Mouse (Mus musculus) ZHBTc4 (cell line): ENCODE measurements around the gene Rdh7.
"Not testable (repeated sequence)": the region's sequence is repeated elsewhere in the genome, so short reads cannot be mapped to it uniquely, and the experiment has no call there.

Source experiments
- DNase-seq: peaks from one replicate; pipeline ENCODE4 v3.0.0-alpha.2; 2011; ENCODE audit warnings: low read depth, low spot score

Rdh7 gene

GRCm38 (mm10) chr10:127893163-127894022, 4.8 kb upstream of the Rdh7 start:
- DNase-seq: peak; percentile 96

DNA sequence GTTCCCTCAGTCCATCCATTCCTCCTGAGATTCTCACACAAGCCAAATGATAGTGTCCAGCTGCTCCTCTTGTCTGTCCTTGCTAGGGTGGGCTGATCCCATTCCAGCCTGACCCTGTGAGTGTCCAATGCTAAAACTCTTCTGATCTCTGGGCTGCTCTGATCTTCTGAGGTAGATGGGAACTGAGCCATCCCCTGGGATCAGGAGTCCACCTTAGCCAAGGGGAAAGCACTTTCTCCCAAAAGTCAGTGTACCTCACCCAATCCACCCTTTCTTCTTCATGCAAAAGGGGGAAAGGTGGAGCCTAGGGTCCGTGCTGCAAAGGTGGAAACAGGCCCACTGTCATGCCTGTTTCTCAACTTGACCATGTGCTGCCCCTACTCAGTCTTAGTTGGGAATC, 2.9 kb upstream of the Rdh7 start:
- DNase-seq: no peak

- DNase-seq: no peak
Observed at GRCm38 (mm10) chr10:127886971-127887370, 1.6 kb downstream of the Rdh7 start.

DNA sequence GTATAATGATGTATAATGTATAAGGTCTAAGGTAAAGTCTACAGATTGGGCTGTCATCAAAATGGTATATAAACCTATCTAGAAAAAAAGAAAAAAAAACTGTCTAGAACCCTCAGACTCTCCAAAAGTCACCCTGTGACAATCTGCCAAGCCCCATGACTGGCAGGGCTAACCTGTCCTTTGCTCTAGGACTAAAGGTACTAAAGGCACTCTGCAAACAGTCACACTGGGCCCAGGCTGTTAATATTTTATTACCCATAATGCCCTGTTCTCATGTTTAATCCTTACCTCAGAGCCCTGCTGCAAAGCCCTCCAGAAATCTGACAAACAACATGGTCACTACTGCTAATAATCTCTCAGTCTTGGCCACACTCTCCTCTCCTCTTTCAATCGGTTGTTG, 2.1 kb downstream of the Rdh7 start:
- no peak for DNase-seq

- peak; percentile 53 for DNase-seq
Observed at GRCm38 (mm10) chr10:127881041-127881440, 7.6 kb downstream of the Rdh7 start.

DNA sequence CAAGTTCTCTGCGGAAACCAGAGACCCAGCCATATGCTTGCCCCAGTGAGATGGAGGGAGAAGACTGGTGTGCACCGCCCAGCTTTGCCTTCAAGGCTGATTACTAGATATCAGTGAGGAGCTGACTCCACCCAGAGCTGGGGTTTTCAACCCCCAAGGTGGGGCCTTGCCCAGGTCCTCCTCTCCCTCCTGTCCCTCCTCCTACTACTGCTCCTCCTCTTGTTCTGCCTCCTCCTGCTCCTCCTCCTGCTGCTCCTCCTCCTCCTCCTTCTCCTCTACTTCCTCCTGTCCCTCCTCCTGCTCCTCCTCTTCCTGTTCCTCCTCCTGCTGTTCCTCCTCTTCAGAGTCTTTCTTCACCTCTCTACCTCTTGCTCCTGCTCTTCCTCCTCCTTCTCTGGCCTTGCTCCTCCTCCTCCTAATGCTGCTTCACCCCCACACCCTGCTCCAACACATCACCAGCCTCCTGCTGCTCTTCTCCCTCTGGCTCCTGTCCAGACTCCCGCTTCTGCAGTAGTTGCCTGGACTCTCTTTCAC, 9.4 kb downstream of the Rdh7 start:
- peak; percentile 87 for DNase-seq

DNA sequence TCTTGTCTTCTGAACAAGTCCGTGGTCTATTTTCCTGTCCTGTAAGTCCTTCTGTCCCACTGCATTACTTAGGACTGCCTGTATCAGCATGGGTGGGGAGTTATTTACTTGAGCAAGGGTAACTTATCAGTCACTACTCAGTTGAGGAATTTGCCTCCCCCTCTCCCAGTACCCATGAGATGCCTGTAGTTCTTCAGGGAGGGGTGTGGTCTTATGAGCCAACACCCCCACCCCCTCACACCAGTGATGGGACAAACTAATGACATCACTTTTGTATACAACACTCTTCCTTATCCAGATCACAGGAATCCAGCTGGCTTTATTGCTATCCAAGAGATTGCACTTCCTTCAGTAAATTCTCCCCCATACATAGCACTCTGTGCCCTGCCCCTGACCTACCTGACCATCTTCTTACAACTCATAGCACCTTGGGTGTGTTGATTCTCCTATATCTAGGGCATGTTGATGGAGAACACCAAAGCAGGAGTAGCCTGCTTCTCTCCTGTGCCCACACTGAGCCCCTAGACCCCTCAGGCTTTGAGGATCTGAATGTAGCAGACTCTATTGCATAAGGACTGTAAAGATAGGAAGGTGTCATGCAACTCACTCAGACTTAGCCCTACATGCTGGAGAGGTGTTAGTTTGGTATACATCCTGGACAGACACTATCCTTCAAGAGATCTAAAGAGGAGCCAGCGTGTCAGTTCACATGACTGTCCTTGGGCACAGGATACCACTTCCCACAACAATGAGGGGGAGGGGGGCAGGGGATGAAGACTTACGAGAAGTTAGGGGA, 10.2 kb downstream of the Rdh7 start:
- DNase-seq: peak; percentile 40

DNA sequence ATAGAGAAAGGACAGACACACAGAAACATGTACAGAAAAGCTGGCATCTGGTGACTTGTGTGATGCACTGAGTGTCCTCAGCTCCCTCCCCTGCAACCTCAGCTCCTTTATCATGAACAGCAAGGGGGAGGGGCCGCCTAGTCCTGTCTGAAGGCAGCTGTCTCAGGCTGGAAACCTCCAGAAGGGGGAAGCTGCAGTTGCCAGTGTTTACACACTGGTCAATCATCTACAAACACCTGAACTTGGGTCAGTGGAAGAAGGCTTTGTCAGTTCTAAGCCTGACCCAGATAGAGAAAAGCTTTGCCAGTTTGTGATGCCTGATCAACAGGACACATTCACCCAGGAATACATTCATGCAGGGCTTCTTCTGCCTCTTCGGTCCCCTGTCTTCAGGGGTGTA, 10.9 kb downstream of the Rdh7 start:
- DNase-seq: peak; percentile 65

- peak; percentile 85 for DNase-seq
Observed at GRCm38 (mm10) chr10:127872484-127872883, 16.1 kb downstream of the Rdh7 start.

DNA sequence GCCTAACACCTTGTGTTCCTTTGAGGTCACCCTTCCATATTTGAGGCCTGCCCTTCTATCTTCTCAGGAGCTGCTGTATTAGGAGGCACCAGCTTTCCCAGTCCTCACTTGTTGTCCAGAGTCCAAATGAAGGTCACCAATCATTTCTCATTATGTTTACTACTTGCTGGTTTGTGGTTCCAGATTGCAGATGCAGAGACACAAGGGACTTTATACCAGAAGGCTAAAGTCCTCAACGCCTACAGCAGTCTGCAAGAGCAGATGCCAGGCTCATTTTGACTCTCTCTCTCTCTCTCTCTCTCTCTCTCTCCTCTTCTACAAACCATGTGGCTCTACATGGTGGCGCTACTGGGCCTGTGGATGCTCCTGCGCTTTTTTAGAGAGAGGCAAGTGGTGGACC, 22.4 kb downstream of the Rdh7 start, which contains the start of gene Rdh16f2:
TSS of gene Rdh16f2 (plus strand) at position 243 of the 400 bp plus-strand sequence.
- no peak for DNase-seq

DNA sequence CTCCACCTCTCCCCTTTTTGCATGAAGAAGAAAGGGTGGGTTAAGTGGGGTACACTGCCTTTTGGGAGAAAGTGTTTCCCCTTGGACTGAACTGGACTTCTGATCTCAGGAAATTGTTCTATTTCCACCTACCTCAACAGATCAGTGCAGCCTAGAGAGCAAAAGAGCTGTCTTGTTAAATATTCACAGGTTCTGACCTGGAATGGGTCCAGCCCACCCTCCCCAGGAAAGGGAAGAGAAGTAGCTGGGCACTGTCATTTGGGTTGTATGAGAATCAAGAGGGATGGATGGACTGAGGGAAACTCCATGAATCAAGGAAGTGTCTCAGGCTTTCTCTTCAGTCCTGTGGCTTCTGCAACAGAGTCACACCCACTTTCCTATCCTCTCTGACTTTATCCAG, 23.7 kb downstream of the Rdh7 start:
- DNase-seq: no peak

GRCm38 (mm10) chr10:127856376-127856775, 32.2 kb downstream of the Rdh7 start:
- DNase-seq: no peak

GRCm38 (mm10) chr10:127849628-127850027, 39.0 kb downstream of the Rdh7 start, which contains the start of gene Rdh19:
Gene Rdh19 (plus strand): TSS chr10:127849928.
- no peak for DNase-seq

GRCm38 (mm10) chr10:127848089-127848488, 40.5 kb downstream of the Rdh7 start:
- DNase-seq: no peak

- DNase-seq: not testable (repeated sequence)
Observed at GRCm38 (mm10) chr10:127845945-127846344, 42.7 kb downstream of the Rdh7 start.

DNA sequence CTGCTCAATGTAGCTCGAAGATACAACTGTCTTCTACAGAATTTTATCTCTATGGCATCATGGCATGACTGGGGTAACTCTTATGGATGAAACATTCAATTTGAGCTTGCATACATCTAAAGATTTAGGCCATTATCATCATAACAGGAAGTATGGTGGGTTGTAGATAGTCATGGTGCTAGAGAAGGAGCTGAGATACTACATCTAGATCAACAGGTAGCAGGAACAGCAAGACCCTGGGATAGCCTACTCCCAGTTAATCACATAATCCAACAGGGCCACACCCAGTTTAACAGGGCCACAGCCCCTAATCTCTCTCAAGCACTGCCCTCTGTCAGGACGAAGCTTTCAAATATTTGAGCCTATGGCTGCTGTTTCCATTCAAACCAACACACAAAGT, 47.8 kb downstream of the Rdh7 start:
- DNase-seq: no peak

DNA sequence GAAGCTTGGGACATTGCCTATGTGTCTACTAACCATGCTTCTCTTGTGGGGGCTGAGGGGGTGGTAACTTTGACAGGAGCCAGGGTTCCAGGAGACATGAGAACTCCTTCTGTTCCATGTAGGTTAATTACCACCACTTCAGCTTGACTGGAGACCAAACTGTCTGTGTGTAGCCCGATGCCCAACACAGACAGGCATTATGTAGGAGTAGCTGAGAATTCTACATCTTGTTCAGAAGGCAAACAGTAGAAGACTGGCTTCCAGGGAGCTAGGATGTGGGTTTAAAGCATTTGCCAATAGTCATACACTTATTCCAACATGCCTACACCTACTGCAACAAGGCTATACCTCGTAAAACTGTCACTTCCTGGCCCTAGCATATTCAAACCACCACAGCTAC, 50.1 kb downstream of the Rdh7 start:
- no peak for DNase-seq

GRCm38 (mm10) chr10:127837793-127838192, 50.8 kb downstream of the Rdh7 start:
- DNase-seq: not testable (repeated sequence)

DNA sequence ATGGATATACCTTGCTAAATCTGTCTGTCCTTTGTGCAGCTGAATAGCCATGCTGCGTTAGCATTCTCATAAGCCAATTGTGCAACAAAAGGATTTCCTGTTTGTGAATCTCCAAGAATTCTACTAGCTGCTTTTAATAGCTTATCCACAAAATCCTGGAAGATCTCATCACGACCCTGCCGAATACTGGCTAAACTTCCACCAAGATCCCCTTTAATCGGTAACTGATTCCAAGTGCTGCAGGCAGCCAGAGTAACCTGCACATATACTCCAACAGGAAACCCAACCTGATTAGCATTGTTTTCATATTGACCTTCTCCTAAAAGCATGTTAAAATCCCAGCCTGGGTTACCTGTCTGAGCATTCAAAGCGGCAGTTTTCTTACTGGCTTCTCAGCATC, 53.3 kb downstream of the Rdh7 start:
- no peak for DNase-seq

DNA sequence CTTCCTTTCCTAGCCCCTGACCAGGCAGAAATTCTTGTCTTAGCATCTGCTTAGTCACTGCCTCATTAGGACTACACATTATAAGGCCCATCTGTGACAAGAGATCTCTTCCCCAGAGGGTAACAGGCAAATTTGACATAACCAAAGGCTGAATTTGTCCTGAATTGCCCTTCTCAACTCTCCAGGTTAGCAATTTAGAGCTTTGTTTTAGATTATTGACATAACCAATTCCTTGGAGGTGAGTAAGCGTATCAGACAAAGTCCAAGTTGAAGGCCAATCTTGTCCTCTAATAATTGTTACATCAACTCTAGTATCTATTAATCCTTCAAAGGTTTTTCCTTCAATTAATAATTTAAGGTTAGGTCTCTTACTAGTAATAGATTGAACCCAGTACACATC, 54.4 kb downstream of the Rdh7 start:
- not testable (repeated sequence) for DNase-seq
